Mouse (Mus musculus) right cerebral cortex, adult 18-20 months (tissue): ENCODE measurements around the gene Gnb1l.

Experiments
- DNase-seq: peaks from one replicate; pipeline ENCODE4 v3.0.0; 2022; ENCODE audit warnings: mixed read lengths

The Gnb1l gene

GRCm38 (mm10) chr16:18552106-18552710 is 53.7 kb downstream of the Gnb1l start:
- no peak for DNase-seq

- no peak for DNase-seq
Measured at GRCm38 (mm10) chr16:18554721-18555120, 56.2 kb downstream of the Gnb1l start.

DNA sequence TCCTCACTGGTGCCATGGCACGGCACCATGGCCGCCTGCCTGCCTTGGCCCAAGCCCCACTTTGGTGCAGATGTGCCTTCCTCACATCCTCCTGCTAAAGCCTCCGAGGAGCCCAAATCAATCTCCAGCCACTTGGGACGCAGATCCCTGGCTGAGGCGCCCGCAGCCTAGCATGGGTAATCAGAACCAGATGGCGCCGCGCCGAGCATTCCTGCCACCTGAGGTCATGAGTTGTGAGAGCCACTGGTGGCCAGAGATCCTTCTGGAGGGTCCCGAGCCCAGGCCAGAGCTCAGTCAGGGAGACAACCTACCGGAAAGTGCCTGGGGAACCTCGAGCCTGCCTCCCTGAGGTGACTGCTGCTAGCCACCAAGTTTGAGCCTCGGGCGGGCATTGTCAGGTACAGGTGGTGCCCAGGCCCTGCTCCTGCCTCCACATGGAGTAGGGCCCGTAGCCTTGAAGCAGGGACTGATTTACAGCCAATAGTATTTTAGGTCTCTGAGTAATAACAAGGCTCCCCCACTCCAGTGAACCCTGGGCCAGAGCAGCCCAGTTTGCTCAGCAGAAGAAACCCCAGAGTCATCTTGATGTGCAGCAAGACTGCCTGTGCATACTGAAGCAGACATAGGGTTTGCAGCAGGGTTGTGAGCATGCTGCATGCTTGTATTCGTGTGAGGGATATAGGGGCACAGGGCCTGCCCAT is 56.9 kb downstream of the Gnb1l start:
- DNase-seq = no peak

DNA sequence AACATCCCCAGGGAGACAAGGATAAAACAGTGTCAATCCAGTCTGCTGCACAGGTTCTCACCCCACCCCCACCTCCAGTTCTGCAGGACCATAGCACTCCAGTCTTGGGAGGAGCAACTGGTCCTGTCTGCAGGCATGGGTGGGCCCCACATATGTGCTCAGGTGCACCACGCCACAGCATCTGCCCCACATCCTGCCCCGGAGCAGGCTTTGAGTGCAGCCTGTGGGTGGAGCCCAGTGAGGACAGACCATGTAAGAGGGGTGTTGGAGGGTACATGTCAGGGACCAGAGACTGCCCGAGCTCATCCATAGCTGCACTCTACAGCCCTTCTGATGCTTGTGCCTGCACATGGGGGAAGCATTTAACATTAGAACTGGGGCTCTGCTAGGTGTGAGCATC is 57.9 kb downstream of the Gnb1l start:
- DNase-seq = no peak

DNA sequence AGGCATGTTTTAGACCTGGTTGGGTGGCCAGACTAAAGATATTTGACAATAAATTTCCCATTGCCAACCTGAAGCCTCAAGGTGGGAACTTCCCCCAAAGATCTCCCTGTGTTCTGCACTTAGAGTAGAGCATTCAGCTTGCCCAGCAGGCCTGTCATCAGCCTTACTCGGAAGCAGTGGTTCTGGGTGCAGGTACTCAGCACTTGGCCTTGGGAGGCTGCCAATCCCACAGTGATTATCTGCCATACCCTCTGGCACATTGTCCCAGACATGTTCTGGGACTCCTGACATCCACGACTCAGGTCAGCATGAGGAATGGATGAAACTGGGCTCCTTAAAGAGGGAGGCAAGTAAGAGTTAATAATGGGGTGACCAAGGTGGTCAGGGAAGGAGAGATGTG is 66.0 kb downstream of the Gnb1l start:
- DNase-seq = no peak

- no peak for DNase-seq
Measured at GRCm38 (mm10) chr16:18568599-18568998, 70.1 kb downstream of the Gnb1l start.

- no peak for DNase-seq
Measured at GRCm38 (mm10) chr16:18574196-18574595, 75.7 kb downstream of the Gnb1l start.

DNA sequence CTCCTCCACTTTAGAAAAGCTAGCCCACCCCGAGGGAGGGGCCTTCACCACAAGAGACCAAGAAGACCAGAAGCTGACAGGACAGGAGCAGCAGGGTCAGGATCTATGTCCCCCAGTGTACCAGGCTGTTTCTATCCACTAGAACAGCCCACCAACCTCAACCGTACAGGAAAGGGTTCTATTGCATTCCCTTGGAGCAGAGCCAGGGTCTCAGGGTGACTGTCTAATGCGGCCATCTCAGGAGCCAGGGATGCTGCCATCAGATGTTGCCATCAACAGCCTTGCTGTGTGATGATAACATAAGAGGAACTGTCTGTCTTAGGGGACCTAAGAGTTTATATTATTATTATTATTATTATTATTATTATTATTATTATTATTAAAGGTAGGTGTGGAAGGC is 78.6 kb downstream of the Gnb1l start:
- no peak for DNase-seq

- DNase-seq = no peak
Measured at GRCm38 (mm10) chr16:18577599-18578160, 79.2 kb downstream of the Gnb1l start.

GRCm38 (mm10) chr16:18580389-18580788 is 81.9 kb downstream of the Gnb1l start:
- no peak for DNase-seq

- DNase-seq = no peak
Measured at GRCm38 (mm10) chr16:18581050-18581622, 82.6 kb downstream of the Gnb1l start.

- no peak for DNase-seq
Measured at GRCm38 (mm10) chr16:18581623-18582205, 83.2 kb downstream of the Gnb1l start.

- no peak for DNase-seq
Measured at GRCm38 (mm10) chr16:18582426-18583148, 84.1 kb downstream of the Gnb1l start.

- no peak for DNase-seq
Measured at GRCm38 (mm10) chr16:18583169-18583568, 84.7 kb downstream of the Gnb1l start.

GRCm38 (mm10) chr16:18583673-18584357 is 85.3 kb downstream of the Gnb1l start:
- DNase-seq = no peak

DNA sequence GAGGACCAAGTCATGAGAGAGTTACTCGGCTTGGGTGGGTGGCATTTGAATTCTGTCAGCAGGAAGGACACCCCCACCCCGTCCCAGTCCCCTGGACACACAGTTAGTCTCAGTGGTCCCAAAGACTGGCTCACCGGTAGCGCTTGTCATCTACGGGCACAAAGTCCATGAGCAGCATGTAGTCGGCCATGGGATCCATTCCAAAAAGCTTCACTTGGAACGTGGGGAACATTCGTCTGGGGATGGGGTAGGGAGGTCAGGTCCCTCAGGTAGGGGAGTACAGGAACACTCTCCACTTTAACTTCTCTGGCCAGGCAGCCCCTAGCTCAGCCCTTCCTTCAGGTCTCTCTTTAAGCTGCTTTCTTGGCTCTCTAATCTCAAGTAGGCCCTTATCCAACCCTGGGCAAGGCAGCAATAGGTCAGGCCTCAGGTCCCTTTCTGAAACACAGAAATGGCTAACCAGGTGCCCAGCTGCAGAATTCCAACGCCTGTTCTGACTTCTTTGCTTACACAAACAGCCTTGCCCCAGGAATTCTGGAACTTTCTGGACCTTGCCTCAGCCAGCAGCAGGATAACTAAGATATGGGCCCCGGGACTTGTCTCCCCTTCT is 86.5 kb downstream of the Gnb1l start:
- DNase-seq = no peak

- no peak for DNase-seq
Measured at GRCm38 (mm10) chr16:18585676-18586075, 87.2 kb downstream of the Gnb1l start.

DNA sequence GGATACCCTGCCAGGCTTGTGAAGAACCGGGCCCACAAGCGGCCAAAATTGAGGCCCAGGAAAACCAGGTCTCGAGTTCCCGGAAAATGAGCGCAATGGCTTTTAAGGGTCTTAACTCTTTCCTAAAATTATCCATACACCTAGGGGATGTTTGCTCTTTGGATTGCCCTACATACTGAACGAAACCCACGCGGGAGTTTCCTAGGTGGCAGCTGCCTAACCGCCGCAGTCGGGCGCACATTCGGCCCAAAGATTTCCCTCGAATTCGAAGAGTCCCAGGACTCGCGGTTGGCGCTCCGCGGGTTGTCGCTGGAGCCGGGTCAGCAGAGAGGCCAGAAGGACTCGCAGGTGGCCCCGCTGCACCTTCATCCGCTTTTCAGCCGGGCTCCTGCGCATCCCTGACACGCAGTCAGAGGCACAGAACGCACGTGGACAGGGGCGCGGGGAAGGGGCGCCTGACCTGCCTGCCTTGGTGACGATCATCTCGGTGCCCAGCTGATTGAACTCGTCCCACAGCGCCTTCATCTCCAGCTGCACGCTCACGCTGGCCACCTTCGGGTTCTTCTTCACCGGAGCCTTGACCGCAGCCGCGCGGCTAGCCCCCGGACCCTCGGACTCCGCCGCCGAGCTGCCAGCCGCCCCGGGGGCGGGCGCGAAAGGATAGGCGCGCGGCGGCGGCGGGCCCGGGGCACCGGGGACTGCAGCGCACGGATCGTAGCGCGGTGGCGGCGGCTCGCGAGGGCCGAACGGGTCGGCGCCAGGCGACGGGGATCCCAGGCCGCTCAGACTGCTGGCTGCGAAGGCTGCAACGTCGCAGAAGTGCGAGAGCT is 87.8 kb downstream of the Gnb1l start:
- DNase-seq = no peak

- no peak for DNase-seq
Measured at GRCm38 (mm10) chr16:18586906-18587546, 88.5 kb downstream of the Gnb1l start.
